ENCODE assay signal across 8 mouse cellular contexts in genomic region chr11:62573959-62574702, GRCm38 (mm10). TPM values are rescaled to one million over a fixed set of nuclear protein-coding genes. Genes with fewer than 3 reads are reported as not detected.
DNase-seq lines count a peak whose midpoint lies in the region; ATAC-seq and TF ChIP-seq lines count a peak whose summit lies in the region.

Gene Trpv2, plus strand, starts transcription at chr11:62574486.

- TF ChIP-seq RAD21 in MEL (IDR thresholded peaks at IDR 0.05; ENCODE audit: low read depth, low read length): no peak

- no peak for TF ChIP-seq CTCF in MEL (IDR thresholded peaks at IDR 0.05 in 2 of 3, conservative IDR thresholded peaks at IDR 0.05 in 1 of 3; ENCODE audit: control insufficient read depth in 1 of 3, insufficient read depth in 1 of 3, low read depth in 2 of 3, low read length in 3 of 3, poor library complexity in 1 of 3, severe bottlenecking in 1 of 3)

- H3K9me3 ChIP-seq in heart, embryonic 15.5 days (replicated peaks): no peaks in the 10 kb centered on the region
- H3K9me3 ChIP-seq in MEL (replicated peaks; ENCODE audit: insufficient read depth, low read length): no peaks in the 10 kb centered on the region
- no peaks in the 10 kb centered on the region for H3K9me3 ChIP-seq in hindbrain, embryonic 10.5 days
- H3K9me3 ChIP-seq in liver, embryonic 13.5 days (replicated peaks): no peaks in the 10 kb centered on the region
- no peaks in the 10 kb centered on the region for H3K9me3 ChIP-seq in stomach, embryonic 14.5 days (ENCODE audit: control insufficient read depth, low read depth, low read length)

- DNase-seq in heart, adult 9 months (ENCODE audit: low spot score in 2 of 2): no peak
- peak; percentile 87 for DNase-seq in MEL (ENCODE audit: low read depth, low spot score)
- no peak for DNase-seq in hindbrain, embryonic 10.5 days (ENCODE audit: low spot score)
- DNase-seq in liver, embryonic 13.5 days: no peak
- DNase-seq in testis, postnatal 14 days (ENCODE audit: low spot score): no peak

- H3K4me1 ChIP-seq in heart, embryonic 15.5 days (replicated peaks): peaks cover 13% of the 10 kb centered on the region
- peaks cover 0 to 21% of the 10 kb centered on the region in 2 experiments; a peak in 3 of 4 replicates for H3K4me1 ChIP-seq in MEL (ENCODE audit: control insufficient read depth in 1 of 2, insufficient read depth in 2 of 2, low read length in 2 of 2)
- H3K4me1 ChIP-seq in hindbrain, embryonic 10.5 days (replicated peaks): peaks cover 17% of the 10 kb centered on the region
- peaks cover 46% of the 10 kb centered on the region for H3K4me1 ChIP-seq in liver, embryonic 13.5 days (replicated peaks)
- H3K4me1 ChIP-seq in stomach, embryonic 14.5 days (ENCODE audit: control insufficient read depth, insufficient read depth, low read length): no peaks in the 10 kb centered on the region

- no peaks in the 10 kb centered on the region for H3K36me3 ChIP-seq in heart, embryonic 15.5 days
- H3K36me3 ChIP-seq in MEL (ENCODE audit: control insufficient read depth in 1 of 2, insufficient read depth in 2 of 2, low read length in 2 of 2): peaks cover 0 to 11% of the 10 kb centered on the region in 2 experiments; a peak in 2 of 4 replicates
- no peaks in the 10 kb centered on the region for H3K36me3 ChIP-seq in hindbrain, embryonic 10.5 days
- no peaks in the 10 kb centered on the region for H3K36me3 ChIP-seq in liver, embryonic 13.5 days
- H3K36me3 ChIP-seq in stomach, embryonic 14.5 days (ENCODE audit: control insufficient read depth, insufficient read depth, low read length): no peaks in the 10 kb centered on the region

- no peaks in the 10 kb centered on the region for H3K27me3 ChIP-seq in heart, embryonic 15.5 days
- no peaks in the 10 kb centered on the region for H3K27me3 ChIP-seq in MEL (ENCODE audit: control insufficient read depth in 1 of 2, insufficient read depth in 2 of 2, low read length in 2 of 2)
- H3K27me3 ChIP-seq in hindbrain, embryonic 10.5 days (ENCODE audit: insufficient read depth, poor library complexity, severe bottlenecking): peaks cover 16% of the 10 kb centered on the region
- no peaks in the 10 kb centered on the region for H3K27me3 ChIP-seq in liver, embryonic 13.5 days
- H3K27me3 ChIP-seq in stomach, embryonic 14.5 days (ENCODE audit: control insufficient read depth, insufficient read depth, low read length): no peaks in the 10 kb centered on the region

- peak within 1 kb of the TSS; percentile 61 for H3K4me3 ChIP-seq in heart, embryonic 15.5 days
- H3K4me3 ChIP-seq in MEL (ENCODE audit: control insufficient read depth in 1 of 2, insufficient read depth in 1 of 2, low read depth in 2 of 2, low read length in 2 of 2): peak within 1 kb of the TSS; percentile 71 to 84
- H3K4me3 ChIP-seq in hindbrain, embryonic 10.5 days: peak within 1 kb of the TSS; percentile 69
- peak within 1 kb of the TSS; percentile 69 for H3K4me3 ChIP-seq in liver, embryonic 13.5 days (replicated peaks)
- H3K4me3 ChIP-seq in stomach, embryonic 14.5 days (ENCODE audit: low read depth, low read length): peak within 1 kb of the TSS; percentile 47

- H3K9ac ChIP-seq in heart, embryonic 15.5 days: peak within 1 kb of the TSS; percentile 56; the same call in 1 of the 2 replicates
- peak within 1 kb of the TSS; percentile 67 for H3K9ac ChIP-seq in MEL (ENCODE audit: control insufficient read depth, low read depth, low read length, poor library complexity, severe bottlenecking)
- H3K9ac ChIP-seq in liver, embryonic 13.5 days: peak within 1 kb of the TSS; percentile 75; the same call in 1 of the 2 replicates
- H3K9ac ChIP-seq in stomach, embryonic 14.5 days (replicated peaks; ENCODE audit: low read depth, low read length): no peak within 1 kb of the TSS

- H3K79me2 ChIP-seq in MEL (ENCODE audit: control insufficient read depth, insufficient read depth, low read length, poor library complexity): no peaks in the 10 kb centered on the region; the same call in 1 of the 2 replicates

- TF ChIP-seq POLR2A in MEL (IDR thresholded peaks at IDR 0.05; ENCODE audit: control insufficient read depth in 1 of 2, insufficient read depth in 1 of 2, low read depth in 1 of 2, low read length in 2 of 2, poor library complexity in 1 of 2): peak in 1 of 2 experiments; percentile 48; a peak in 1 of 4 replicates

- no peak for ATAC-seq in heart, embryonic 15.5 days (replicated peaks; ENCODE audit: insufficient number of reproducible peaks, insufficient read depth, low FRiP score, low read depth)
- no peak for ATAC-seq in liver, embryonic 13.5 days (ENCODE audit: low read depth)
- ATAC-seq in stomach, embryonic 14.5 days (ENCODE audit: insufficient number of reproducible peaks, insufficient read depth, low FRiP score, low read depth): no peak
- no peak for ATAC-seq in erythroid progenitor cell, adult 5-6 weeks (replicated peaks; ENCODE audit: low FRiP score, poor library complexity, severe bottlenecking)

- H3K4me2 ChIP-seq in heart, embryonic 15.5 days: peak within 1 kb of the TSS; percentile 95
- peak within 1 kb of the TSS; percentile 99 for H3K4me2 ChIP-seq in liver, embryonic 13.5 days
- H3K4me2 ChIP-seq in stomach, embryonic 14.5 days (replicated peaks; ENCODE audit: low read depth, low read length): peak within 1 kb of the TSS; percentile 97

- no peak within 1 kb of the TSS for H3K27ac ChIP-seq in heart, embryonic 15.5 days
- peak within 1 kb of the TSS; percentile 64 for H3K27ac ChIP-seq in MEL (ENCODE audit: control insufficient read depth, low read depth, low read length)
- H3K27ac ChIP-seq in hindbrain, embryonic 10.5 days: peak within 1 kb of the TSS; percentile 81; the same call in 1 of the 2 replicates
- H3K27ac ChIP-seq in liver, embryonic 13.5 days: peak within 1 kb of the TSS; percentile 24
- no peak within 1 kb of the TSS for H3K27ac ChIP-seq in stomach, embryonic 14.5 days (ENCODE audit: low read length)

- TF ChIP-seq EP300 in MEL (IDR thresholded peaks at IDR 0.05; ENCODE audit: low read depth in 1 of 2, low read length in 2 of 2): no peak

- 67% methylated on average over 6 of the region's 6 CpGs for WGBS in heart, embryonic 15.5 days
- WGBS in hindbrain, embryonic 10.5 days: 79% methylated on average over 6 of the region's 6 CpGs
- WGBS in liver, embryonic 13.5 days (ENCODE audit: insufficient replicate concordance): 56% methylated on average over 6 of the region's 6 CpGs
- 77% methylated on average over 6 of the region's 6 CpGs for WGBS in stomach, embryonic 14.5 days

TF ChIP-seq in MEL, 35 proteins besides CTCF, POLR2A, EP300 and RAD21:
- TF ChIP-seq ZNF384 (IDR thresholded peaks at IDR 0.05; ENCODE audit: low read depth, low read length) (peak; percentile 92), ELF1 (IDR thresholded peaks at IDR 0.05; ENCODE audit: low read depth, low read length) (0 out of 2 replicates have a peak, but pooled peaks have one; percentile 37), JUND (IDR thresholded peaks at IDR 0.05; ENCODE audit: low read depth, low read length) (no peak), CHD1 (IDR thresholded peaks at IDR 0.05; ENCODE audit: low read depth, low read length) (peak; percentile 18; the same call in 1 of the 2 replicates), HCFC1 (IDR thresholded peaks at IDR 0.05; ENCODE audit: low read depth, low read length) (peak; percentile 51), MXI1 (IDR thresholded peaks at IDR 0.05; ENCODE audit: low read depth, low read length) (peak; percentile 77), TBP (IDR thresholded peaks at IDR 0.05; ENCODE audit: low read depth, low read length) (peak; percentile 49; the same call in 1 of the 2 replicates), MAFK (IDR thresholded peaks at IDR 0.05; ENCODE audit: borderline replicate concordance, low read depth, low read length) (no peak), NELFE (IDR thresholded peaks at IDR 0.05; ENCODE audit: low read depth, low read length) (0 out of 2 replicates have a peak, but pooled peaks have one; percentile 37), ZC3H11A (IDR thresholded peaks at IDR 0.05; ENCODE audit: low read depth, low read length) (no peak), SIN3A (IDR thresholded peaks at IDR 0.05; ENCODE audit: low read length) (peak; percentile 47; the same call in 1 of the 2 replicates)

RNA-seq across cellular contexts. Expression of gene Trpv2, which starts in this region (rescaled TPM):
- 4.2 and 6.4 TPM in 2 replicates for polyA plus RNA-seq in heart, embryonic 15.5 days (2015; fragmentation: Nextera tagmentation; extraction: Ambion mirVana)
- 30.4 and 32.0 TPM in 2 replicates for total RNA-seq in MEL (2012; rRNA removed)
- polyA plus RNA-seq in MEL (2012; ENCODE audit: insufficient read depth in 1 of 2, insufficient read length in 2 of 2, low read depth in 1 of 2, low replicate concordance in 2 of 2, missing spikeins in 1 of 2): 10 to 100 TPM in 1 of 2 experiments, not detected in 1; 30.0 TPM
- polyA plus RNA-seq in hindbrain, embryonic 10.5 days (2016; fragmentation: Nextera tagmentation; extraction: Ambion mirVana): 6.2 and 6.5 TPM in 2 replicates
- polyA plus RNA-seq in liver, embryonic 13.5 days (2015; fragmentation: Nextera tagmentation; extraction: Ambion mirVana): 6.6 and 7.2 TPM in 2 replicates
- 12.0 and 12.8 TPM in 2 replicates for polyA plus RNA-seq in stomach, embryonic 14.5 days (2014; fragmentation: Nextera tagmentation; extraction: Ambion mirVana)
- total RNA-seq in erythroid progenitor cell, adult 5-6 weeks (2015; ENCODE audit: low replicate concordance): 7.6 and 18.9 TPM in 2 replicates
- total RNA-seq in erythroid progenitor cell, adult 5-6 weeks (2017; ENCODE audit: low replicate concordance): 7.0 and 7.8 TPM in 2 replicates

Comparison
In these comparisons a context has a peak if more than half of its experiments do, and no peak if none do; other contexts are left out.
1. H3K27ac ChIP-seq: peak in MEL (single experiment), hindbrain, embryonic 10.5 days (single experiment) and liver, embryonic 13.5 days (single experiment); none in heart, embryonic 15.5 days (single experiment) and stomach, embryonic 14.5 days (single experiment).
2. Peak in every context shown above with its lines, with median percentiles within 50 percentile points of each other: H3K4me2 ChIP-seq and H3K4me3 ChIP-seq.